Mouse (Mus musculus): ENCODE results near the gene Ncdn. TPM values are rescaled to one million over a fixed set of nuclear protein-coding genes. Genes with fewer than 3 reads are reported as not detected.

Gene Ncdn
- polyA plus RNA-seq, 1 experiment = 10.2 TPM

- TF ChIP-seq CTCF (IDR thresholded peaks at IDR 0.05; ENCODE audit: control insufficient read depth, insufficient read depth, low read length) = no peak
- TF ChIP-seq POLR2A (IDR thresholded peaks at IDR 0.05; ENCODE audit: borderline replicate concordance, control insufficient read depth, low read depth, low read length) = no peak
- no peaks in the 10 kb centered on the region for H3K4me1 ChIP-seq (ENCODE audit: control insufficient read depth, insufficient read depth, low read length)
- H3K4me3 ChIP-seq (replicated peaks; ENCODE audit: control insufficient read depth, low read depth, low read length) = no peak overlapping the region
- 71% methylated on average over 8 of the region's 8 CpGs for WGBS
- no peak overlapping the region for H3K27ac ChIP-seq (ENCODE audit: control insufficient read depth, insufficient read depth, low read depth, low read length, poor library complexity)
Measured at GRCm38 (mm10) chr4:126779148-126779581, 25.9 kb upstream of the Ncdn start.

GRCm38 (mm10) chr4:126775182-126775581 is 21.9 kb upstream of the Ncdn start:
- no peak overlapping the region for H3K27ac ChIP-seq (ENCODE audit: control insufficient read depth, insufficient read depth, low read depth, low read length, poor library complexity)
- no peak for TF ChIP-seq POLR2A (IDR thresholded peaks at IDR 0.05; ENCODE audit: borderline replicate concordance, control insufficient read depth, low read depth, low read length)
- TF ChIP-seq CTCF (IDR thresholded peaks at IDR 0.05; ENCODE audit: control insufficient read depth, insufficient read depth, low read length) = no peak
- H3K4me1 ChIP-seq (ENCODE audit: control insufficient read depth, insufficient read depth, low read length) = no peaks in the 10 kb centered on the region; the same call in 1 of the 2 replicates
- no peak overlapping the region for H3K4me3 ChIP-seq (replicated peaks; ENCODE audit: control insufficient read depth, low read depth, low read length)
- 75% methylated on average over 1 of the region's 1 CpGs for WGBS

- TF ChIP-seq POLR2A (IDR thresholded peaks at IDR 0.05; ENCODE audit: borderline replicate concordance, control insufficient read depth, low read depth, low read length) (no peak), CTCF (IDR thresholded peaks at IDR 0.05; ENCODE audit: control insufficient read depth, insufficient read depth, low read length) (no peak)
- Histone ChIP-seq H3K4me1 (ENCODE audit: control insufficient read depth, insufficient read depth, low read length) (no peaks in the 10 kb centered on the region; the same call in 1 of the 2 replicates), H3K27ac (ENCODE audit: control insufficient read depth, insufficient read depth, low read depth, low read length, poor library complexity) (no peak overlapping the region), H3K4me3 (replicated peaks; ENCODE audit: control insufficient read depth, low read depth, low read length) (no peak overlapping the region)
- 80% methylated on average over 6 of the region's 6 CpGs for WGBS
Measured at GRCm38 (mm10) chr4:126773871-126774270, 20.6 kb upstream of the Ncdn start.

- Histone ChIP-seq H3K4me3 (replicated peaks; ENCODE audit: control insufficient read depth, low read depth, low read length) (no peak overlapping the region), H3K4me1 (ENCODE audit: control insufficient read depth, insufficient read depth, low read length) (no peaks in the 10 kb centered on the region; the same call in 1 of the 2 replicates), H3K27ac (ENCODE audit: control insufficient read depth, insufficient read depth, low read depth, low read length, poor library complexity) (no peak overlapping the region)
- WGBS = 30% methylated on average over 4 of the region's 4 CpGs
- TF ChIP-seq POLR2A (IDR thresholded peaks at IDR 0.05; ENCODE audit: borderline replicate concordance, control insufficient read depth, low read depth, low read length) = no peak
- TF ChIP-seq CTCF (IDR thresholded peaks at IDR 0.05; ENCODE audit: control insufficient read depth, insufficient read depth, low read length) = no peak
Measured at GRCm38 (mm10) chr4:126770831-126771230, 17.6 kb upstream of the Ncdn start.

GRCm38 (mm10) chr4:126769800-126770563 is 16.7 kb upstream of the Ncdn start:
- Histone ChIP-seq H3K4me1 (ENCODE audit: control insufficient read depth, insufficient read depth, low read length) (no peaks in the 10 kb centered on the region; the same call in 1 of the 2 replicates), H3K27ac (ENCODE audit: control insufficient read depth, insufficient read depth, low read depth, low read length, poor library complexity) (no peak overlapping the region), H3K4me3 (replicated peaks; ENCODE audit: control insufficient read depth, low read depth, low read length) (no peak overlapping the region)
- 76% methylated on average over 9 of the region's 9 CpGs for WGBS
- no peak for TF ChIP-seq POLR2A (IDR thresholded peaks at IDR 0.05; ENCODE audit: borderline replicate concordance, control insufficient read depth, low read depth, low read length)
- no peak for TF ChIP-seq CTCF (IDR thresholded peaks at IDR 0.05; ENCODE audit: control insufficient read depth, insufficient read depth, low read length)

GRCm38 (mm10) chr4:126763483-126763882 is 10.2 kb upstream of the Ncdn start:
- TF ChIP-seq POLR2A (IDR thresholded peaks at IDR 0.05; ENCODE audit: borderline replicate concordance, control insufficient read depth, low read depth, low read length) (no peak), CTCF (IDR thresholded peaks at IDR 0.05; ENCODE audit: control insufficient read depth, insufficient read depth, low read length) (no peak)
- Histone ChIP-seq H3K4me1 (ENCODE audit: control insufficient read depth, insufficient read depth, low read length) (no peaks in the 10 kb centered on the region), H3K27ac (ENCODE audit: control insufficient read depth, insufficient read depth, low read depth, low read length, poor library complexity) (no peak overlapping the region), H3K4me3 (replicated peaks; ENCODE audit: control insufficient read depth, low read depth, low read length) (no peak overlapping the region)
- 83% methylated on average over 2 of the region's 2 CpGs for WGBS

- Histone ChIP-seq H3K4me3 (replicated peaks; ENCODE audit: control insufficient read depth, low read depth, low read length) (no peak overlapping the region), H3K27ac (ENCODE audit: control insufficient read depth, insufficient read depth, low read depth, low read length, poor library complexity) (no peak overlapping the region), H3K4me1 (ENCODE audit: control insufficient read depth, insufficient read depth, low read length) (no peaks in the 10 kb centered on the region)
- WGBS = 86% methylated on average over 11 of the region's 11 CpGs
- TF ChIP-seq POLR2A (IDR thresholded peaks at IDR 0.05; ENCODE audit: borderline replicate concordance, control insufficient read depth, low read depth, low read length) (no peak), CTCF (IDR thresholded peaks at IDR 0.05; ENCODE audit: control insufficient read depth, insufficient read depth, low read length) (no peak)
Measured at GRCm38 (mm10) chr4:126762586-126763359, 9.5 kb upstream of the Ncdn start.

- no peak overlapping the region for H3K27ac ChIP-seq (ENCODE audit: control insufficient read depth, insufficient read depth, low read depth, low read length, poor library complexity)
- 26% methylated on average over 2 of the region's 2 CpGs for WGBS
- H3K4me3 ChIP-seq (replicated peaks; ENCODE audit: control insufficient read depth, low read depth, low read length) = no peak overlapping the region
- TF ChIP-seq CTCF (IDR thresholded peaks at IDR 0.05; ENCODE audit: control insufficient read depth, insufficient read depth, low read length) = no peak
- no peak for TF ChIP-seq POLR2A (IDR thresholded peaks at IDR 0.05; ENCODE audit: borderline replicate concordance, control insufficient read depth, low read depth, low read length)
- H3K4me1 ChIP-seq (ENCODE audit: control insufficient read depth, insufficient read depth, low read length) = no peaks in the 10 kb centered on the region
Measured at GRCm38 (mm10) chr4:126759435-126759834, 6.2 kb upstream of the Ncdn start.

Measured in bone marrow, adult 2 months (tissue).